Mouse (Mus musculus) ZHBTc4 (cell line): ENCODE measurements around the gene Gpr85.

Experiments
- DNase-seq: peaks from one replicate; pipeline ENCODE4 v3.0.0-alpha.2; 2011; ENCODE audit warnings: low read depth, low spot score

The Gpr85 gene

GRCm38 (mm10) chr6:13816661-13817060 is 23.1 kb downstream of the Gpr85 start:
- DNase-seq = no peak

- no peak for DNase-seq
Measured at GRCm38 (mm10) chr6:13812157-13812556, 27.6 kb downstream of the Gpr85 start.

- no peak for DNase-seq
Measured at GRCm38 (mm10) chr6:13800071-13800470, 39.7 kb downstream of the Gpr85 start.

- DNase-seq = no peak
Measured at GRCm38 (mm10) chr6:13797389-13797788, 42.4 kb downstream of the Gpr85 start.
